Mouse (Mus musculus): ENCODE measurements around the gene Dnph1. TPM values are rescaled to one million over a fixed set of nuclear protein-coding genes. Genes with fewer than 3 reads are reported as not detected.

Dnph1 gene
- polyA plus RNA-seq (2012; rRNA removed) (12.0 and 14.0 TPM in 2 replicates), polyA plus RNA-seq (2014; fragmentation: Nextera tagmentation; extraction: Ambion mirVana) (20.0 and 24.2 TPM in 2 replicates)

GRCm38 (mm10) chr17:46496623-46497434, at the start of gene Dnph1:
Gene Dnph1 (plus strand): TSS chr17:46496711.
- DNase-seq (ENCODE audit: low read depth in 3 of 3, low spot score in 3 of 3) (peak; percentile 79 to 81 (median 79)), ATAC-seq (ENCODE audit: insufficient read depth) (peak; percentile 96)
- TF ChIP-seq CTCF (IDR thresholded peaks at IDR 0.05; ENCODE audit: low read depth) = no peak
- TF ChIP-seq EP300 (IDR thresholded peaks at IDR 0.05; ENCODE audit: low read depth) = no peak
- H3K9me3 ChIP-seq (ENCODE audit: control insufficient read depth, low read length) = no peaks in the 10 kb centered on the region
- no peaks in the 10 kb centered on the region; the same call in 1 of the 2 replicates for H3K27me3 ChIP-seq (ENCODE audit: control insufficient read depth, insufficient read depth, low read length)
- H3K4me2 ChIP-seq (ENCODE audit: low read depth) = peak within 1 kb of the TSS; percentile 73
- H3K36me3 ChIP-seq (replicated peaks; ENCODE audit: control insufficient read depth, insufficient read depth, low read depth) = no peaks in the 10 kb centered on the region
- peak within 1 kb of the TSS; percentile 73 for H3K9ac ChIP-seq (replicated peaks)
- H3K4me1 ChIP-seq (replicated peaks; ENCODE audit: control insufficient read depth in 2 of 2, insufficient read depth in 2 of 2, low read length in 1 of 2) = peaks cover 3 to 5% of the 10 kb centered on the region in 2 experiments; a peak in 2 of 4 replicates
- under 1% methylated on average over 44 of the region's 44 CpGs for WGBS (ENCODE audit: insufficient replicate concordance)
- no peak within 1 kb of the TSS for H3K27ac ChIP-seq
- peak within 1 kb of the TSS; percentile 62 to 64 for H3K4me3 ChIP-seq (ENCODE audit: insufficient read depth in 1 of 2, low read depth in 2 of 2, low read length in 2 of 2)

- 29% methylated on average over 5 of the region's 5 CpGs for WGBS (ENCODE audit: insufficient replicate concordance)
- no peak for DNase-seq (ENCODE audit: low read depth in 3 of 3, low spot score in 3 of 3)
- Histone ChIP-seq H3K4me2 (ENCODE audit: low read depth) (no peak overlapping the region), H3K9me3 (ENCODE audit: control insufficient read depth, low read length) (no peaks in the 10 kb centered on the region), H3K9ac (replicated peaks) (no peak overlapping the region), H3K4me1 (replicated peaks; ENCODE audit: control insufficient read depth in 2 of 2, insufficient read depth in 2 of 2, low read length in 1 of 2) (0 out of 4 replicates have a peak, but pooled peaks cover 0 to 3% of the 10 kb centered on the region in 2 experiments), H3K27ac (no peak overlapping the region), H3K27me3 (ENCODE audit: control insufficient read depth, insufficient read depth, low read length) (peaks cover 41% of the 10 kb centered on the region), H3K36me3 (replicated peaks; ENCODE audit: control insufficient read depth, insufficient read depth, low read depth) (no peaks in the 10 kb centered on the region), H3K4me3 (ENCODE audit: insufficient read depth in 1 of 2, low read depth in 2 of 2, low read length in 2 of 2) (no peak overlapping the region)
- TF ChIP-seq EP300 (IDR thresholded peaks at IDR 0.05; ENCODE audit: low read depth) = no peak
- no peak for TF ChIP-seq CTCF (IDR thresholded peaks at IDR 0.05; ENCODE audit: low read depth)
- ATAC-seq (ENCODE audit: insufficient read depth) = no peak
These were observed 43.8 kb upstream of the Dnph1 start for GRCm38 (mm10) chr17:46452683-46453082.

GRCm38 (mm10) chr17:46453302-46453948, 43.1 kb upstream of the Dnph1 start:
- Histone ChIP-seq H3K4me2 (ENCODE audit: low read depth) (no peak overlapping the region), H3K9me3 (ENCODE audit: control insufficient read depth, low read length) (no peaks in the 10 kb centered on the region), H3K27me3 (ENCODE audit: control insufficient read depth, insufficient read depth, low read length) (peaks cover 41% of the 10 kb centered on the region), H3K4me1 (replicated peaks; ENCODE audit: control insufficient read depth in 2 of 2, insufficient read depth in 2 of 2, low read length in 1 of 2) (peaks cover 0 to 5% of the 10 kb centered on the region in 2 experiments; a peak in 1 of 4 replicates), H3K4me3 (ENCODE audit: insufficient read depth in 1 of 2, low read depth in 2 of 2, low read length in 2 of 2) (no peak overlapping the region), H3K27ac (no peak overlapping the region), H3K36me3 (replicated peaks; ENCODE audit: control insufficient read depth, insufficient read depth, low read depth) (no peaks in the 10 kb centered on the region), H3K9ac (replicated peaks) (no peak overlapping the region)
- no peak for ATAC-seq (ENCODE audit: insufficient read depth)
- TF ChIP-seq CTCF (IDR thresholded peaks at IDR 0.05; ENCODE audit: low read depth) (no peak), EP300 (IDR thresholded peaks at IDR 0.05; ENCODE audit: low read depth) (no peak)
- no peak for DNase-seq (ENCODE audit: low read depth in 3 of 3, low spot score in 3 of 3)
- 6% methylated on average over 13 of the region's 13 CpGs for WGBS (ENCODE audit: insufficient replicate concordance)

GRCm38 (mm10) chr17:46453970-46454411, 42.5 kb upstream of the Dnph1 start:
- peaks cover 43% of the 10 kb centered on the region for H3K27me3 ChIP-seq (ENCODE audit: control insufficient read depth, insufficient read depth, low read length)
- 5% methylated on average over 26 of the region's 26 CpGs for WGBS (ENCODE audit: insufficient replicate concordance)
- H3K9ac ChIP-seq (replicated peaks) = no peak overlapping the region

More at GRCm38 (mm10) chr17:46453970-46454411, 42.5 kb upstream of the Dnph1 start:
- Histone ChIP-seq H3K27ac (no peak overlapping the region), H3K4me2 (ENCODE audit: low read depth) (peak overlapping the region; percentile 4; the same call in 1 of the 2 replicates), H3K9me3 (ENCODE audit: control insufficient read depth, low read length) (no peaks in the 10 kb centered on the region), H3K36me3 (replicated peaks; ENCODE audit: control insufficient read depth, insufficient read depth, low read depth) (no peaks in the 10 kb centered on the region), H3K4me3 (ENCODE audit: insufficient read depth in 1 of 2, low read depth in 2 of 2, low read length in 2 of 2) (no peak overlapping the region), H3K4me1 (replicated peaks; ENCODE audit: control insufficient read depth in 2 of 2, insufficient read depth in 2 of 2, low read length in 1 of 2) (peaks cover 0 to 5% of the 10 kb centered on the region in 2 experiments; a peak in 1 of 4 replicates)
- DNase-seq (ENCODE audit: low read depth in 3 of 3, low spot score in 3 of 3) (no peak), ATAC-seq (ENCODE audit: insufficient read depth) (no peak)
- TF ChIP-seq CTCF (IDR thresholded peaks at IDR 0.05; ENCODE audit: low read depth) (no peak), EP300 (IDR thresholded peaks at IDR 0.05; ENCODE audit: low read depth) (no peak)
